Mouse (Mus musculus): ENCODE measurements at regions not wholly inside any gene's neighbourhood (a gene's known extent, or its start where the extent isn't known, plus 50 kb on each side); places are given as distances from the start of the nearest gene placed in this dataset.

DNA sequence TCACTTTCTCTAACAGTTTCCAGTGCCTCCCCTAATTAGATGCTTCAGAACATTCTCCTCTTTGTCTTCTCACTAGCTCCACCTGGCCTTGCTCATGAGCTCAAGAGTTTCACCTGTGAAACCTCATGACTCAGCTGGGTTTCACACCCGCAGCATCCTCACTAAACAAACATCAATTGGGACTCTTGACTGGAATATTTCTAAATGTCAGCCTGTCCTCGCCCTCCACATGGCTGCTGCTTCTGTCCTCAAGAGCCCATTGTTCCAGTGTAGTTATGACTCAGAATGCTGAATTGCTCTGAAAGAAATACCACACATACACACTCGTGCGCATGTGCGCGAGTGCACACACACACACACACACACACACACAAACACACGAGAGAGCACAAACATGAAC is 407.2 kb downstream of the Prss52 start:
- no peak for DNase-seq

GRCm38 (mm10) chr14:64512726-64513125 is 408.6 kb downstream of the Prss52 start:
- DNase-seq = no peak

- DNase-seq = no peak
These were observed 413.6 kb downstream of the Prss52 start for GRCm38 (mm10) chr14:64517584-64518195.

- no peak for DNase-seq
These were observed 420.6 kb downstream of the Prss52 start for GRCm38 (mm10) chr14:64524641-64525040.

GRCm38 (mm10) chr14:64525302-64526078 is 421.4 kb downstream of the Prss52 start:
- DNase-seq = no peak

- DNase-seq = no peak
These were observed 426.5 kb downstream of the Prss52 start for GRCm38 (mm10) chr14:64530541-64530940.

DNA sequence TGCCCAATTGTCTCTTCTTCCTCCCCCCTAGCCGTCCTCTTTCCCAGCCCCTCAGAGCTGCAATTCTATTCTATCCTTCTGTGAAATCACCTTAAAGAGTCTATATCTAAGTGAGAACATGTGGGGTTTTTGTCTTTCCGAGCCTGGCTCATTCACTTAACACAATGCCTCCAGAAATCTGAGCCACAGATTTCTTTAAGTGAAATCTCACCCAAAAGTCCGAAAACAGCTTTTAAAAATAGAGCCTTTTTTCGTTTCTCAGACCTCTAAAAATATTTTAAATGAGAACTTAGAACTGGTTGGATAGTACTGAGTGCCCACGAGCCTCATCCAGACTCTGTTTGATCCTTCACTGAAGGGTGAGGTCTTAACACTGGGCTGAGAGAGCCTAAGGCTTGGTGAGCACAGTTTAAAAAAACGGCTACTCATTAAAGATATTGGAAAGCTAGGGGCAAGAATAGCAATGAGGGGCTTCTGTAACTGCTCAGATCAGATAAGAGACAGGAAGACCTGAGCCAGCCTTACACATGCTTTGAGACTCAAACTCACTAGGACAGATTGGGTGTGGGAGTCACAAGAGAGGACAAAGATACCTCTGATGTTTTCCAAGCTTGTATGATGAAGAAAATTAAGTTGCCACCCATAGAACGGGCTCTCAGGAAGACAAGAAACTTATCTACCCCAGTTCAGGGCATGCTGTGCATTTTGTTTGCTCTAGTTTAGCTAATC is 427.3 kb downstream of the Prss52 start:
- DNase-seq = no peak

- no peak for DNase-seq
These were observed 428.3 kb downstream of the Prss52 start for GRCm38 (mm10) chr14:64532351-64532750.

GRCm38 (mm10) chr14:64533591-64534151 is 429.6 kb downstream of the Prss52 start:
- DNase-seq = no peak

- no peak for DNase-seq
These were observed 430.1 kb downstream of the Prss52 start for GRCm38 (mm10) chr14:64534194-64534593.

GRCm38 (mm10) chr14:64539436-64539835 is 435.4 kb downstream of the Prss52 start:
- DNase-seq = no peak

DNA sequence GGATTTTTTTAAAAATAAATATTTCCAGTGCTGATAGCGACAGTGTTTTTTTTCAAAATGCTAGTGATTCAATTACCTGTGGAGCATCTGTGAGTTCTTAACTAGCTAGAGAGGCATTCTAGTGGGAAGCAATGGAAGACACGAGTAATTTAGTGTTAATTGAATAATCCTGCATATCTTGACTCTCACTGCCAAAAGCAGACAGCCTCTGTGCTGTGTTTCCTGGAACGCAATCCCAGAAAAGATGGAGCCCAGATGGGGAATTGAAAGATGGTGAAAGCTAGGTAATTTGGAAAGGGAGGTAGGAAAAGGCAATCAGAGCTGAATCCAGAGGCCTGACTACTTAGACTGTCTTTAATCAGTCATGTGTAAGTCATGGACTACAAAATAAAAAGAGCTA is 441.0 kb downstream of the Prss52 start:
- DNase-seq = no peak

GRCm38 (mm10) chr14:64546787-64547186 is 442.7 kb downstream of the Prss52 start:
- DNase-seq = peak; percentile 26

DNA sequence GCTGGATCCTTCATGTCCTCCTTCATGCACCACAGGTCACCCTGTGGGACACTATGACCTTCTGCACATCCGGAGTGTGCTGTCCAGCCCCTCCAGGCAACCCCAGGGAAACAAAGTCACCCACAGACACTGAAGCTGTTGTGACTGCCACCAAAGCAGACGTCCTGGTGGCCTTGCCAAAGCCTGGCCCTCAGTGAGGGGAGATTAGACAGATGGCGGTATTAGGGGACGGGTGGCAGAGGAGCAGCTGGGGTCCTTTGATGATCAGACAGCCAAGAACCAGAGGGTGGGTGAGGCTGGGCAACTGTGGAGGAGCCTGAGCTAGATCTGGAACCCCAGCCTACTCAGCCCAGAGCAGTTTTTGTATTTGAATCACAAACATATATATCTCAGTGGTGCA is 448.9 kb downstream of the Prss52 start:
- DNase-seq = no peak

GRCm38 (mm10) chr14:64556042-64556441 is 452.0 kb downstream of the Prss52 start:
- no peak for DNase-seq

DNA sequence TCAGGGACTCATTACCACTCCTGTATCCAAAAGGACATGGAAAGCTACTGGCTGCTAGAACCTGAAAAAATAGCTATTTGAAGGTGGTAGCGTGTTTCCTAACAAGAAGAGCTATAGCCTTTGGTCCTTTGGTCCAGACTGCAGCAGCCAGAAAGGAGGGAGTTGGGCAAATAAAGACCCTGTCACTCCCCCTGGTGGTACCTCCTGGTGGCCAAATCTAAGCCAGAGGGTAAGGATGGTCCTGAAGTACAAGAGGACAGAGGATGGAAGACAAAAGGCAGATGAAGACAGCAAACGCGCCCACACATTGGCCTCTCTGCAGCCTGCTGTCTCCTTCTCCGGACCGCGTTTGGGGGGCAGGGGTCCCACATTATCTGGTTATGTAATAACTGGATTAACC is 453.4 kb downstream of the Prss52 start:
- no peak for DNase-seq

DNA sequence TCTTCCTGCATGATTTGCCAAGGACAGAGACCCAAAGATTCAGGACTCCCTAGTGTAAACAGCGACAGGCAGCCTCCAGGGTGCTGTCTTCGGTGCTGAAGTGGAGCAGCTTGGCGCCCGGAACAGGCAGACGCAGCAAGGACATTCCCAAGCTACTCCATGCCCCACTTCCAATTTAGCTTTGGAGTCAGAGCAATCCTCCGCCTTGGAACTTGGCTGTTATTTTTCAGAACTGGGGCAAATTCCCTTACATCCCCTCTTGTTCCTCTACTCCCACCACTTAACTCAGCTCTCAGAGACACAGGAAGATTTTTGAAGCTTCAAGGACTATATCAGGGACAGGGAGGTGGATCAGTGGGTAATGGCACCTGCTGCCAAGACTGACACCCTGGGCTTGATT is 464.6 kb downstream of the Prss52 start:
- no peak for DNase-seq

- no peak for DNase-seq
These were observed 466.9 kb downstream of the Prss52 start for GRCm38 (mm10) chr14:64570951-64571350.

DNA sequence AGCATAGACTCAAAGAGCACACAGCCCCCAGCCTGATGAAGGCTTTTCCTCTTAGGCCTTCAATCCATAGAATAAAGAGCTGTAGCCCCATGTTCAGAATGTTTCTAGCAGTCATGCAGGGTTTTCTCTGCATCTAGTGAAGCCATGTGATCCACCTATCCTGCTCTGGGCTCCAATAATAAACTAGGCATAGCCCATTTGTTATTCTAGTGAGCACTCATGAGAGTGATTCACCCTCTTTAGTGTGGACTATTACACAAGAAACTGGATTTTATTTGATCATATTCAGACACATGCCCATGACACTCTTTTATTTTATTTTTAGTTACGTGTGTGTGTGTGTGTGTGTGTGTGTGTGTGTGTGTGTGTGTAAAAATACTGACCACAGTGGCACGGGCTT is 468.7 kb downstream of the Prss52 start:
- DNase-seq = no peak

- DNase-seq = no peak
These were observed 469.7 kb downstream of the Prss52 start for GRCm38 (mm10) chr14:64573773-64574172.

- no peak for DNase-seq
These were observed 470.2 kb downstream of the Prss52 start for GRCm38 (mm10) chr14:64574277-64574676.

DNA sequence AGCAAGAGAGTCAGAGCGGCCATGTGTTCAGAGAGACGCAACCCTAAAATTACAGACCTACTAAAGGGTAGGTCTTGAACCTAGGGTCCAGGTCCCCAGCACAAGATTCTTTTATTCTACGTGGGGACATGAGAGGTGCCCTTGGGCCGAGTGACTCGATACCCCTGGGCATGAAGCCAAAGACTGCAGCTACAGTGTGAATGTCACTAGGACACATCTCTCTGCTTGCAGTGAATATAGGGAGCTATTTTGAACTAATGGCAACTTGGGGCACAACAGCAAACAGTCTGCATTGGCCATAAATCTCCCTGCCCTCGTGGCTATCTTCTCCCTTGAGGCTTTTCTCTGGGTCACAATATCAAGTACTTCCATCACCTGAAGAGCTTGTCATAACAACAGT is 470.7 kb downstream of the Prss52 start:
- no peak for DNase-seq

DNA sequence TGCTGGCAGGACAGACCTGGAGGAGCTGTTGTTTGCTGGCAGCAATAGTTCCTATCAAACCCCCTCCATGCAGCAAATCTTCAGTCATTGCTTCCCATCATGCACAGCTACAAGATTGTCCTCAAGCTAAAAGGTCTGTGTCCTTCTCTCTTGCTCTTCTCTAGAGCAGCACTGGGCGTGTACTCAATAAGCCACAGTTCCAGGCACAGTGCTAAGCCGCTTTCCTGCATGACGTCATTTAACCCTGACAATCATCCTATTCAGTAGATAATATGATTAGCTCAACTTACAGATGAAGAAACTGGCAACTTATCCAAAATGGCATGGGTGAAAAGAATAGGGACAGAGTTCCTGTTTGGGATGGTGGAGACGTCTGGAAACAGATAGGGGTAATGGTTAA is 471.9 kb downstream of the Prss52 start:
- DNase-seq = no peak

DNA sequence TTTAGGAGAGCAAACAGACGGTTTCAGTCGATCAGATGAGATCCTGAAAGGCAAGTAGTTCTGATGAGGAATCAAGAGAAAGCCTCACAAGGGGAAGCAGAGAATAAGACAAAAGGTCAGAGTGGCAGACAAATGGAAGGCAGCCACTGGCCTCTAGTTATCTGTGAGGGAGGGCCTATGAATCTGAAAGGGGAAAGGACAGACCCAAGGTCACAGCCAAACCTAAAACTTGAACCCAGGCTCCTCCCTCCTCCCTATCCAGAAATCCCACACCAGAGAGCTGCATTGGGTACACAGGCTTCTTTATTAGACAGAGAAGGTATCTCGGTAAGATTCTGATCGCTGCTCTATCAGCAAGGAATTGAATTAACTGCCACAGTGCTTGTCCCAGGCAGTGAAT is 476.0 kb downstream of the Prss52 start:
- no peak for DNase-seq
